Mouse (Mus musculus): ENCODE results near the gene St5.

DNA sequence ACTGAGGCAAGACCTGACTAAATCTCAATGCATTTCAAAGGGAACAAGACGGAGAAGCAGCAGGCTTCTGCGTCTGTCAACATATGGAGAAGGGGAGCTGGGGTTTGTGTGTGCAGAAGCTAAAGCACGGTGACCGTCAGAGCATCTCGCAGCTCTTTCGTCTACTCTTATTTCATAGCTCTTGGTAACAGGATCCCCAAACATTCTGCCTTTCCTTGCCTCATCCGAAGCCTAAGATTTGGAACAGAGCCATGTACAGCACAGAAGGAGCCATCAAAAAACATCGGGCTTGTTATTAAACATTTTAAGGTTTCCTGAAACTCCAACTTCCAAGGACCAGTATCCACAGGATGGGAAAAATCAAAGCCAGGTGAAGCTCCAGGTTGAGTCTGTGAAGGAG lies 62.3 kb downstream of the St5 start:
- no peak for TF ChIP-seq CTCF (IDR thresholded peaks at IDR 0.05 in 2 of 3, conservative IDR thresholded peaks at IDR 0.05 in 1 of 3; ENCODE audit: control insufficient read depth in 1 of 3, insufficient read depth in 1 of 3, low read depth in 2 of 3, low read length in 3 of 3, poor library complexity in 1 of 3, severe bottlenecking in 1 of 3)
- TF ChIP-seq USF2 (IDR thresholded peaks at IDR 0.05; ENCODE audit: borderline replicate concordance in 1 of 2, insufficient read depth in 1 of 2, low read depth in 1 of 2, low read length in 2 of 2): no peak
- TF ChIP-seq POLR2A (IDR thresholded peaks at IDR 0.05; ENCODE audit: control insufficient read depth in 1 of 2, insufficient read depth in 1 of 2, low read depth in 1 of 2, low read length in 2 of 2, poor library complexity in 1 of 2): no peak
- no peak for TF ChIP-seq USF1 (IDR thresholded peaks at IDR 0.05; ENCODE audit: low read depth, low read length)
- TF ChIP-seq MYC (IDR thresholded peaks at IDR 0.05; ENCODE audit: low read depth, low read length): no peak
- no peak for TF ChIP-seq CHD2 (IDR thresholded peaks at IDR 0.05; ENCODE audit: low read length)
- no peak for TF ChIP-seq ZC3H11A (IDR thresholded peaks at IDR 0.05; ENCODE audit: low read depth, low read length)
- no peak for TF ChIP-seq UBTF (IDR thresholded peaks at IDR 0.05; ENCODE audit: borderline replicate concordance, insufficient read depth, low read depth, low read length)
- no peak for TF ChIP-seq GATA1 (IDR thresholded peaks at IDR 0.05; ENCODE audit: low read depth, low read length)
